Mouse (Mus musculus) hindbrain, embryonic 11.5 days (tissue): ENCODE data around the gene Zdbf2. TPM values are rescaled to one million over a fixed set of nuclear protein-coding genes. Genes with fewer than 3 reads are reported as not detected.
"Not testable (repeated sequence)": the region's sequence is repeated elsewhere in the genome, so short reads cannot be mapped to it uniquely, and the experiment has no call there.

Experiments
- ATAC-seq: fragments of 200-750 bp; cut with Nextera tagmentation; 2 replicates; pipeline ENCODE4 v1.8.0; 2017; ENCODE audit warnings: mild to moderate bottlenecking, moderate TSS enrichment, moderate library complexity; ENCODE audit not compliant: low FRiP score
- DNase-seq: peaks from one replicate; pipeline ENCODE4 v3.0.0-alpha.2; 2015; ENCODE audit warnings: low spot score
- H3K27ac ChIP-seq: fragments of 300-500 bp; sonication (generic); 2 replicates; pipeline ENCODE4 v1.5.1; 2014; ENCODE audit warnings: mild to moderate bottlenecking, low read depth, low read length
- H3K27me3 ChIP-seq: fragments of 300-500 bp; sonication (generic); 2 replicates; pipeline ENCODE4 v1.6.1; 2014; ENCODE audit warnings: mild to moderate bottlenecking, low read length, moderate library complexity, mixed read lengths; ENCODE audit not compliant: control insufficient read depth, insufficient read depth
- H3K36me3 ChIP-seq: fragments of 300-500 bp; sonication (generic); 2 replicates; pipeline ENCODE4 v1.6.1; 2014; ENCODE audit warnings: mild to moderate bottlenecking, low read length, moderate library complexity, mixed read lengths; ENCODE audit not compliant: control insufficient read depth, insufficient read depth
- H3K4me1 ChIP-seq: fragments of 300-500 bp; sonication (generic); replicated peaks from 2 replicates; pipeline ENCODE4 v1.6.1; 2014; ENCODE audit warnings: low read length, mixed read lengths; ENCODE audit not compliant: control insufficient read depth, insufficient read depth
- H3K4me2 ChIP-seq: fragments of 300-500 bp; sonication (generic); replicated peaks from 2 replicates; pipeline ENCODE4 v1.6.1; 2014; ENCODE audit warnings: mild to moderate bottlenecking, low read depth, low read length
- H3K4me3 ChIP-seq: fragments of 300-500 bp; sonication (generic); 2 replicates; pipeline ENCODE4 v1.5.1; 2014; ENCODE audit warnings: low read depth, low read length
- H3K9ac ChIP-seq: fragments of 300-500 bp; sonication (generic); 2 replicates; pipeline ENCODE4 v1.6.1; 2014; ENCODE audit warnings: low read depth, low read length
- H3K9me3 ChIP-seq: fragments of 300-500 bp; sonication (generic); 2 replicates; pipeline ENCODE4 v1.6.1; 2016; ENCODE audit warnings: low read length; ENCODE audit not compliant: control insufficient read depth
- WGBS: fragments of 180-500 bp; shearing (Covaris S2); extraction: QIAGEN DNeasy Blood & Tissue Kit; methylation state at CpG from one replicate; pipeline ENCODE4 v1.1.7; 2014; 5-methylcytosine and 5-hydroxymethylcytosine counted together
- polyA plus RNA-seq: library from polyadenylated mRNA; unstranded; fragments of >200 nt; fragmentation: Nextera tagmentation; extraction: Ambion mirVana; gene quantifications from 2 replicates; pipeline ENCODE4 v1.2.1, GENCODE M21; 2014

Gene Zdbf2
- polyA plus RNA-seq, 1 experiment from 2014 or later = 24.7 TPM

DNA sequence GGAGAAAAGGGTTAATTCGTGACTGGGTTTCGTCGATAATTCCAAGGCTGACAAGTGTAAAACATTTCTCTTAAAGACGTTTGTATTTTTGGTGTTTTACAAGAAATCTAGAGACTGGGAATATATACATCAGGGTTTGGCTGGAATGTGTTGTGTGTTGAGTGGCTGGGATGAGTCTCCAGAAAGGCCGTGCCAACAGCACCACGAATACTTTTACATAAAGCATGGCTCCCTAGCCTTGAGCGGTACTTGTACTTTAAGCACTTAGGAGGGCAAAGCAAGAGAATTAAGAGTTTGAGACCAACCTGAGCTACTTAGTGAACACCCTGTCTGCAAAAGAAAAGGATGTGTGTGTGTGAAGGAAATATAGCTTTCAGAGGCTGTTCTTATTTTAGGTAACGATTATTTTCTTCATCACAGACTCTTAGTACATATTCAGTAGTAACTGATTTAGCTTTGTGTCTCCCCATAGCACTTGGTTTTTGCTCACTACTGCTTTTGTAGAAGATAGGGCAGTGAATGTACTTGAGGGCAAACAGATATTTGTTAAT lies 865 bp upstream of the Zdbf2 start:
- Histone ChIP-seq H3K4me1 (no peaks in the 10 kb centered on the region), H3K36me3 (no peaks in the 10 kb centered on the region), H3K27ac (no peak overlapping the region), H3K9ac (no peak overlapping the region), H3K27me3 (peaks cover 48% of the 10 kb centered on the region), H3K4me2 (peak overlapping the region; percentile 66; the same call in 1 of the 2 replicates), H3K9me3 (no peaks in the 10 kb centered on the region), H3K4me3 (no peak overlapping the region)
- peak; percentile 51 for DNase-seq
- WGBS = 38% methylated on average over 8 of the region's 8 CpGs
- ATAC-seq = no peak

DNA sequence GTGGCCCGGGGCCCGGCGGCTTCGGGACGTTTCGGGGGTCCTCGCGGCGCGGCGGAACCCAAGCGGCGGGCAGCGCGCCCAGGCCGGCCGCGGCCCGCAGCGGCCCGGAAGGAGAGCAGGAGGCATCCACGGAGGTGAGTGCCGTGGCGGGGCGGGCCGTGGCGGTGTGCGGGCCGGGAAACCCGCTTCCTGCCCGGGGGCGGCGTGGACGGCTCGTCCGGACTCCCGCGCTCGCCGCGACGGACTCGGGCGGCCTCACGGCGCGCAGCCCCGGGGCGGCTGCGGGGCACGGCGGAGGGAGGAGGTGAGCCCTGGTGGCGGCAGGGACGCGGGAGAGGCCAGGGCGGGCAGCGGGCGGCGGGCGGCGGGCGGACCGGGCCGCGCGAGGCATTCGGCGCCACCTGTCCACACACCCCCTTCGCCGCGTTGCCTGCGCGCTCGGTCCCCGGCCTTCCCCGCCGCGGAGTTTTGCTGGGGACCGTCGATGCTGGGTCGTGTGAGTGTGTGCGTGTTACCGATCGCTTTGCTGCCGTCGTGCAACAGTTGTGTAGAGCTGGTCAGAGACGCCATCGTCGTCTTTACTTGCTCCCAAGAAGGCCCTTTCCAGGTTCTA lies 380 bp downstream of the Zdbf2 start:
- WGBS = under 1% methylated on average over 28 of the region's 89 CpGs
- DNase-seq (peak; percentile 65), ATAC-seq (peak; percentile 69)
- no peaks in the 10 kb centered on the region for H3K9me3 ChIP-seq
- no peaks in the 10 kb centered on the region for H3K36me3 ChIP-seq
- H3K4me3 ChIP-seq = peak overlapping the region; percentile 64
- H3K9ac ChIP-seq = peak overlapping the region; percentile 73
- H3K27me3 ChIP-seq = peaks cover 46% of the 10 kb centered on the region
- peak overlapping the region; percentile 65 for H3K27ac ChIP-seq
- H3K4me1 ChIP-seq = no peaks in the 10 kb centered on the region
- H3K4me2 ChIP-seq = peak overlapping the region; percentile 66

DNA sequence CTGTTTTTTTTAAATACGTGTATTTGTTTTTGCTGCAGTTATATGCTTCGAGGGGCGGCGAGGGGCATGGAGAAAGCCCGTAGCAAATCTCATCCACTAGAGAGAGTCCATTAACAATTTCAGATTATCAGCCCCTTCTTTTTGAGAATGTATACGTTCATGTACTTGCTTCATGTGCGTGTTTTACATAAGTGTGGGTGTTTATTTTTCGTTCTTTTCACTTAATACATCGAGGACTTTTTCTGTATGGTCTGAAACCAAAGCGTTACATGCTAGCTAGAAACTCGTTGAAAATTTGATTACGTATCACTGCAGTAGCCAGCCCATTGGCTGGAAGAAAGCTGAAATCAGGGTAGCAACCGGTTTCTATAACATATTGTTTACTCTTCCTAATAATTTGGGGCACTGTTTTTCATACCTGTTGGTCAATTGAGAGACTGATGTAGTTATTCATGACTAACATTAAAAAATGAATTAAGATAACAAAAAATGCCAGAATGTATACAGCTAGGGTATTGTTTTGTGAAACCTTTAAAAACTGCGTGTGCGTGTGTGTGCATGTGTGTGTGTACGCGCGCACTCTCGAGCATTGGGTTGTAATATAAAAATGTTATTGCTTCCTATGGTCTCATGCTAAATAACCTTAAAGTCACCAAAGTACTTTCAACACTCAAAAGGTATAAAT lies 1.1 kb downstream of the Zdbf2 start:
- no peaks in the 10 kb centered on the region for H3K36me3 ChIP-seq
- no peaks in the 10 kb centered on the region for H3K4me1 ChIP-seq
- peaks cover 42% of the 10 kb centered on the region for H3K27me3 ChIP-seq
- DNase-seq (peak; percentile 55), ATAC-seq (peak; percentile 43)
- H3K4me3 ChIP-seq = peak overlapping the region; percentile 64
- peak overlapping the region; percentile 73 for H3K9ac ChIP-seq
- WGBS = 11% methylated on average over 19 of the region's 19 CpGs
- H3K9me3 ChIP-seq = no peaks in the 10 kb centered on the region
- no peak overlapping the region for H3K27ac ChIP-seq
- H3K4me2 ChIP-seq = peak overlapping the region; percentile 66

DNA sequence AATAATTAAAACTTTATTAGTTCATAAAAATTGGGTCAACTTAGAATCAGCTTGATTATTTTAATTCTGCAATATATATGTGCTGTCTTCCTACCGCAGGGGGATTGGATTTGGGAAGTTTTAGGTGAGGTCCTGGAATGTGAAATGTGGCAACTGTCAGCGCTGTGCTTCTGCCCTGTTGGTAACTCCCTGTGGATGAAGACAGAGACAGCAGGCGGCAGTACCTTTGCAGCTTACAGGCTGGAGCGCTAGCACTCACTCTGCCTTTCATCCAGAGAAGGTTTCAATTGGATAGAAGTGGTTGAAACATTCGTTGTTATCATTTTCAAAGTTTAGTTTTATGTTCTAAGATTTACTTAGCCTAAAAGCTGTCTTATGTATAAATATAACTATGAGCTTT lies 5.0 kb downstream of the Zdbf2 start:
- Histone ChIP-seq H3K36me3 (no peaks in the 10 kb centered on the region), H3K27ac (no peak overlapping the region), H3K4me2 (no peak overlapping the region), H3K4me3 (no peak overlapping the region), H3K27me3 (peaks cover 17% of the 10 kb centered on the region), H3K4me1 (no peaks in the 10 kb centered on the region), H3K9ac (no peak overlapping the region), H3K9me3 (no peaks in the 10 kb centered on the region)
- WGBS = 33% methylated on average over 5 of the region's 5 CpGs
- ATAC-seq (no peak), DNase-seq (peak; percentile 41)

DNA sequence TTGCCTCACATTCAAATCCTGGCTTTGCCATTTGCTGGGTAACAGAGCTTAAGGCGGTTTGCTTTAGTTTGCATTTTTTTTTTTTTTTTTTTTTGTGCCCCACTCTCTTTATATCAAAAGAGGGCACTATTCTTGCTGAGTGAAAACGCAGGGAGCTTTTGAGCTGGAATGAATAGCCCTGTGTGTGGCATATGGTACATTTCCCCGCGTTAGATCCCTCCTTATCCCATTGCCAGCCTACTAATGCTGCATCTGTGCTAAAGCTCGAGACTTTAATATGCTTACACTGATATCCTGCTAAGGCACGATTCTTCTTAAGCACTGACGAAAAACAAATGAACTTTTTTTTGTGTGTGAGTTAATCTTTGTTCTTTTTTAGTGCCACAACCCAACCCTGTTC lies 20.9 kb downstream of the Zdbf2 start:
- DNase-seq = no peak
- Histone ChIP-seq H3K9me3 (no peaks in the 10 kb centered on the region), H3K27me3 (no peaks in the 10 kb centered on the region), H3K9ac (no peak overlapping the region), H3K36me3 (no peaks in the 10 kb centered on the region), H3K4me3 (no peak overlapping the region), H3K4me1 (no peaks in the 10 kb centered on the region), H3K27ac (no peak overlapping the region), H3K4me2 (no peak overlapping the region)
- ATAC-seq = no peak
- WGBS = 37% methylated on average over 7 of the region's 7 CpGs

DNA sequence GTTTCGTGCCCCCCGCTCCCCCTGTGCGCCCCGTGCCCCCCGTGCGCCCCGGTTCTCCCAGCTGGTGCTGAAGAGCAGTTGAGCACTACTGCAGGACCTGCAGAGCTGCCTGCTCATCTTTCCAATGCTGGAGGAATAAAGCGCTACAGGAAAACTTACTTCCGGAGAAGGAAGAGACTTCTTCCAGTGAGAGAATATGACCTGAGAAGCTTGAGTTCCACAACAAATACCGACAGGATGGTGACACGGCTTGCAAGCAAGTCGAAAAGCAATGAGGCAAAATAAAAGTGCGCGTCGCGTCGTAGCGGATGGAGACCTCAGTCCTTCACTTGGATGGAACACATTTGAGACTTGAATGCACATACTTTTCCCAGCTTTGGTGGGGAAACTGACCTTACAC lies 36.6 kb downstream of the Zdbf2 start:
- Histone ChIP-seq H3K4me2 (peak overlapping the region; percentile 59), H3K4me3 (peak overlapping the region; percentile 32), H3K9me3 (no peaks in the 10 kb centered on the region), H3K27me3 (peaks cover 4% of the 10 kb centered on the region), H3K9ac (no peak overlapping the region), H3K4me1 (no peaks in the 10 kb centered on the region), H3K36me3 (no peaks in the 10 kb centered on the region), H3K27ac (no peak overlapping the region)
- peak; percentile 47 for DNase-seq
- no peak for ATAC-seq
- WGBS = 34% methylated on average over 18 of the region's 18 CpGs

DNA sequence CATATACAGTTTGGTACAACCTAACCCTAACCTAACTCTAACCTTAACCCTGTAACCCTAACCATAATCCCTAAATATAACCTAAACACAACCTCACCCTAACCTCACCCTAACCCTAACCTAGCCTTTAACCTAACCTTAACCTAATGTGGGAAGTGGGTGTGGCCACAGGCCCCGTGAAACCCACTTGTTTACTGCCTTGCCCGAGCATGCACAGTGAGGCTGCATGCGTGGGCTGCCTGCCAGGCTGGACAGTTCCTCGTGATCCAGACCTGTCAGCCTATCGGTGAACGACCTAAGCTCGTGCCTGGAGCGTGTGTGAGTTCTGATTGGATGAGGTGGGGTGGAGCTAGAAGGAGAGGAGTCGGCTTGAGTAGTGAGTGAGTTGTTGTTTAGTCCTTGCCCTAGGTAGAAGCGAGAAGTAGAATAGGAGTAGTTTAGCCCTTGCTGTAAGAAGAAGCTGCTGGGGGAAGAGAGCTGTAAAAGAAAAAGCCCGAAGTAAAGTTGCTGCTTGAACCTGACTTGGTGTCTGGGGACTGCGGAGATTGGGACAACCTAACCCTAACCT lies 50.6 kb downstream of the Zdbf2 start:
- 58% methylated on average over 12 of the region's 12 CpGs for WGBS
- H3K9me3 ChIP-seq, H3K4me3 ChIP-seq, H3K27ac ChIP-seq, H3K27me3 ChIP-seq, ATAC-seq, DNase-seq, H3K36me3 ChIP-seq, H3K4me2 ChIP-seq, H3K4me1 ChIP-seq, H3K9ac ChIP-seq: not testable (repeated sequence)
